Mouse (Mus musculus) brain, embryonic 18.5 days (tissue): ENCODE results near the gene Per2.

Experiments used
- DNase-seq: peaks from one replicate; pipeline ENCODE4 v3.0.0-alpha.2; 2012; ENCODE audit warnings: low read depth, low spot score

Per2 gene

DNA sequence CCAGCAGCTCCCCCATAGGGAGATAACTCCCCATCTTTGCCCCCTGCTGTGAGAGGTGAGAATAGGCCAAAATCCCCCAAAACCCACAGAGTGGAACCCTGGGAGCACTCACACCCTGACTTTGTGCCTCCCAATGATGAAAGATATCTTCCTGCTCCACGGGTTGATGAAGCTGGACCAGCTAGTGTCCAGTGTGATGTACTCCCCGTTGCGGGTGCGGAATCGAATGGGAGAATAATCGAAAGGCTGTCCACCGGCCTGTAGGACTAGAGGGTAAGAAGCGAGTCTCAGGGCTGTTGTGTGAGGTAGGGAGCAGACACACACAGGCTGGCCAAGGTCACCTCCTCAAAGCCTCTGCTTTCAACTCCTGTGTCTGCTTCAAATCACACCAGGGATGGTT lies 24.2 kb downstream of the Per2 start:
- no peak for DNase-seq

DNA sequence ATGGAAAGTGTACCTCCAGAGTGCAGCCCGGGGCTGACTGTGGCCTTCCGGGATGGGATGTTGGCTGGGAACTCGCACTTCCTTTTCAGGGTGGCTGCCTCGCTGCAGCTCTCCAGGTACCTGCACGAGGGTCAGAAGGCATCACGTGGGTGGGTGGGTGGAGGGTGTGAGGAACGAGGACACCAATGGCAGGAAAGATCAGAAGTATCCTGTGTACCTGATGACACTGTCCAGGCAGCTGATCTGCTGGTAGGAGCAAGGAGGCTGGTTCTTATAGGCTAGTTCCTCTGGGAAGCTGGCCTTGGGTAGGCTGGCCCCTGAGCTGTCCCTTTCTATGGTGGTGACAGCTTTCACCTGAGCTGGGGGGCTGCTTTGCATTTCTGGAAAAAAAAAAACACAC lies 28.4 kb downstream of the Per2 start:
- no peak for DNase-seq

DNA sequence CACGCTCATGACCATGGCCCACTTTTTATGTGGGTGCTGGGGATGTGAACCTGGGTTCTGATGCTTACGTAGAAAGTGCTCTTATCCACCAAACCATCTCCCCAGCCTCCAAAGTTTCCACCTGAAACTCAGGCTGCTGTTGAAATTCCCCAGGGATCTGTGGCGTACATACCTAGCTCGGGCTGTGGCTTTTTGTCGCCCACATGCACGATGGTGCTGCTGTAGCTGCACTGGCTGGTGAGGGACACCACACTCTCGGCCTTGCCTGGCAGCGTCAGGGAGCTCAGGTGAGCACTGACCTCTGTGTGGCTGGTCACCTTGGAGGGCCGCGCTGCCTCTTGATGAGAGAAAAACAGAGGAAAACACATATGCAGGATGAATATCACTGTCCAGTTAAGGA lies 29.9 kb downstream of the Per2 start:
- no peak for DNase-seq

DNA sequence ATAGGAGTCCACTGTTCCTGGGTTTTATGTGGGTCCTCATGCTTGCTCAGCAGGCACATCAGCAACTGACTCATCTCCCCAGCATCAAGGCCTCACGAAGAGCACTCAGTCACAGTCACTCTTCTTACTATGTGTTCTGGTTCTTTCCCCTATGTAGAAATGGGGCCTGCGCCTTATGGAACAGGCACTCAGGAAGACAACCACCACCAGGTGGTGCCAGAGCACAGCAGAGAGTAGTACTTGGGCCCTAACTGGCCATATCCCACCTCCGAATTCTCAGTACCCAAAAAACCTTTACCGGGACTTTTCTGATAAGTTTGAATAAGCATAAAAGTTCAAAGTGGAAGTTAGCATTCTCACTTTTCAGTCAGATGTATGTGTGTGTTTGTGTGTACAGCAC lies 30.5 kb downstream of the Per2 start:
- DNase-seq: peak; percentile 40

DNA sequence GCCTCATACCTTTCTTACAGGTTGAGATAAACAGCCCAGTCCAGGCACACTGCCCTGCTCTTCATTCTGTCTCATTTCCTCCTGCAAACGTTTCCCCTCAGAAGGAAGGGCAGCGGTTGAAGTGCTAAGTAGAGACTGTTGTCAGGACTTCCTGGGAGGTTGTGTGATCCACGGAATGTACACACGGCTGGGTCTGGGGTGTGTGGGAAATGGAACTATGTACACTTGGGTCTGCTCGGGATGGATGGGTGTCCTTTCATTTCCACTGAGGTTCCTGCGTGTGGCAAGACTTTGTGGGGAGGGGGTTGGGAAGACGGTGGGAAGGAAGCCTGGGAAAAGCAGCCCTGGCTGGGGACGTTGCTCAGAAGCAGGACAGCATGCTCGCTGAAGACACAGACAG lies 32.7 kb downstream of the Per2 start:
- no peak for DNase-seq

DNA sequence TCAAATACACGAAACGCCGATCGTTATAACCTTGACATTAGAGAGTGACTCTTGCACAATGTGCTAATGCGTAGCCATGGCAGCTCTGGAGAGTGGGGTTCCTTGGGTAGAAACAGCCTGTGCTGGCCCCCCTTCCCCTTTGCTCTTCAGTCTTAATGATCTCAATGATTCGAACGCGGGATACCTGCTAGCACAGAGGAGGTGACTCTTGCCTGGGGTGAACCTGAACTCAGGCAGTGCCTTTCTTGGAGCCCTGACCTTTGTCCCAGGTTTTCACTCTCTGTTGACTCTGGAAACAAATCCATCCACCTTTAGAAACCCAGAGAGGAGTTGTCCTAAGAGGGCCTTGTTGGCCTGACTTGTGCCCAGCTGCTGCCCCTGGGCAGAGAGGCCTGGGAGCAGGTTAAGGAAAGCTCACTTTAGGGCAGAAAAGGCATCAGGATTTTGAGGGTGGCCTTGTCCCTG lies 38.5 kb downstream of the Per2 start:
- DNase-seq: no peak

DNA sequence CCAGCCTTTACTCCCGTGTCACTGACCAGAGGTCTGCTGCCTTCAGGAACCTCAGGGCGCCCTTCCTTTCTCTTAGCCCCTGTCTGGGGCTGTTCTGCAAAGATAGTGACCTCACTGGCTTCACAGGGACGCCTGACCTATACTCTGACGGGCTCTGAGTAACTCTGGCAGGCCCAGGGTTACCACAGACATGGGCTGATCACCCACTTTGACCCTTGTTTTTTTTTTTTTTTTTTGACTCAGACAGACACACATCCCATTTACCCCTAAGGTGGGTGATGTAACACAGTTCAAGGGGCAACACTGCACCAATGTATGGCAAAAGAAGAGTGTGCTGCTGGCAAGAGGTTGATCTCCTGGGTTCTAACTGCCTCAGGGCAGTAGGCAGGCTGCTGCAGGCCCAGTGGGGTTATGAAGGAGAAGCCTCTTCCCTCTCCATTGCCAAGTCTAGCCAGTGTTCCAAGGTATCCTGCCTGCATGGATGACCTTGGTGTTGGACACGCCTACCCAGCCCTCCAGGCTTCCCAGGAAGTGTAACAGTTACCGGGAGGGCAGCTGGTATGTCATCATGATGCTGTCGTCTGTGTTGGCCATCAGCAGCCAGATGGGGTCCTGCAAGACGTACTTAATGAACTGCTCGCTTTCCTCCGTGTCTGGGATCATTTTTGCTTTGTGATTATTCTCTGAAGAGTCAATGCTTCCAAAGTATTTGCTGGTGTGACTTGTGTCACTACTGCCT lies 39.1 kb downstream of the Per2 start:
- no peak for DNase-seq

DNA sequence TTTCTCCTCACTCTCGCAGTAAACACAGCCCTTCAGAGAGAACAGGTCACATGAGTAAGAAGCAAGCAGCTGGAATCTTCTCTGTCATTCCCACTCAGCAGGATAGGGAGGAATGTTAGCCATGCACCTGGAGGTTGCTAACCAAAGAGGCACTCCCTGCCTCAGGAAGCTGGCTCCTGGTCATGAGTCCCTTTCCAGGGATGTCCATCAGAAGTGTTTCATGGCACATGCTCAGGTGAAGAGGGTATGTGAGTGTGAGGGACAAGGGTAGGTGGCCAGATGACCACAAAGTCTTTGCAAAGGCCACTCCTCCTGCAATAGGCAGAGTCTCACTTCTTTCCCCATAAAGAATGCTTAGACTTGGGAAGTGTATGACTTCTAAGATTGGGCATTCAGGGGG lies 41.1 kb downstream of the Per2 start:
- DNase-seq: no peak

DNA sequence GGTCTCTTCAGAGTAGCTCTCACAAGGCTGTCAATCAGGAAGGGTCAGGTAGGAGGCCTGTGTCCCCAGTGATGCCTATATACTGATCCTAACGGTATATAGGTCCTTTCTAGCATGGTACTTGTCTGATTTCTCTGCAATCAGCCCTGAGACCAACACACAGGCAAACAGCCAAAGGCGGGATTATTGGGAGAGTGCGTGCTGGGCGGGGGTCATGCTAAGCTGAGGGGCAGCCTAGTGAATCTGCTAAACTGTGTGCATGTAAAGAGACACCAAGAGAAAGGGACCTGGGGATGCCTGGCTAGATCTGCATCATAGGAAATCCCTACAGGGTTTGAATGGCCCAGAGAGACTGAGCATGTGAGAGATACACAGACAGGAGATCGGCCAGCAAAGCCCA lies 43.8 kb downstream of the Per2 start:
- no peak for DNase-seq

DNA sequence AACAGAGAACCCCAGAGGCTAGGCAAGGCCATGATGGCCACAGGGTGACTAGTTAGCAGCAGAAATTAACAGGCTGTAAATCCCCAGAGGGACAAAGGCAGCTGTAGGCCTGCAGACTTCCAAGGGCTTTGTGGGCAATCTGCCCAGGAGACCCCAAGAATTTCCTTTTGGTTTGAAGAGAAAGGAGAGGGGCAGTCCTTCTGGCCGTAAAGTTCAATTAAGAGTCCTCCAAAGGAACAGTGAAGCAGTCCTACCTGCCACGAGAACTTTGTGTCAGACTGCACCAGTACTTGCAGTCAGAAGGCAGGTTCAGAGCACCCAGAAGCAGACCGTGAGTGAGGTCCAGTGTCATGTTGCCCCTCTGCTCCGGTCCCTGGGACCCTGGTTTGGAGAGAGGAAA lies 44.2 kb downstream of the Per2 start:
- DNase-seq: peak; percentile 20

DNA sequence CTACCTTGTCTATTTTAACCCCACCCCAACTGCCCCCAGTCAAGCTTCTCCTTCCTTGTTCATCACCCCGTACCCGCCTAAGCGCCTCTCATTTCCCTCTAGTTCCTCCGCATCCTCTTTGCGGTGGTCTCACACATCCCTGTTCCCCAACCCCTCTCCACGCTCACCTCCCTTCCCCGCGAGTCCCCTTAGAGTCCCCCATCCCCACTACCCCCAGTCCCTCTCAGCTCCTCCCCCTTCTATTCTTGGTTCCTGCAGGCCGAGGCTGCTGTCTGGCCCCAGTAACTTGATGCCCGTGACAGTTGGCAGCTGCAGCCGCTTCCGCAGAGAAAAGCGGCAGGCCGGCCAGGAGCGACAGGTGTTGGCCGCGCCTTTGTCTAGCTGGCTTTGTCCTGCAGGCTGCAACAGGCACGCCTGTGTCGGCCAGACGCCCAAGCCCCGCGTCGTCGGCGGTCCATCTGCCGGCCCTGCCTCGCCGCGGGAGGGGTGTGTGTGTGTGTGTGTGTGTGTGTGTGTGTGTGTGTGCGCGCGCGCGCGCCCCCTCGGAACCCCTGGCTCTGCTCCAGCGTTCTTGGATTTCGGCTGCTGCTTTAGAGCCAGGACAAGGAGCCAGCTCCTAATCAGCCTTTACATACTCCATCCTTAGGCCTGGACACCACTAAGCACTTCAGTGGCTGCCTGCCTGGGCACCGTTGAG lies 45.1 kb downstream of the Per2 start, which contains the start of gene Hes6:
TSS of gene Hes6 (minus strand) at position 141 of the 697 bp plus-strand sequence.
- DNase-seq: peak; percentile 52

DNA sequence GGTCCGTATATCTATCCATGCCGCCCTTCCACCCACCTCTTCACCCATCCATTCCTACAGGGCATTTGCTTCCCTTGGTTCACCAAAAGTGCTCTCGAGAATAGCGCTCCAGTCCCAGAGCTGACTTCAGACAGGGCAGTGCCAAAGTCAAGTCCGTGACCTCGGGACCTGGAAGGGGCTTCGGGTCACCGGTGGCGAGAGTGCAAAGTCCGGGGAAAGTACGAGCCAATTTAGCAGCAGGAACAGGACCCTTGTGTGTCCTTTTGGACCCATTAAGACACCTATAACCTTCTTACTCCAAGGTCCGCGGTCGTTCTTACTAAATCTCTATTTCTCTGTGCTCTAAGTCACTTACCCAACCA lies 45.6 kb downstream of the Per2 start:
- no peak for DNase-seq

DNA sequence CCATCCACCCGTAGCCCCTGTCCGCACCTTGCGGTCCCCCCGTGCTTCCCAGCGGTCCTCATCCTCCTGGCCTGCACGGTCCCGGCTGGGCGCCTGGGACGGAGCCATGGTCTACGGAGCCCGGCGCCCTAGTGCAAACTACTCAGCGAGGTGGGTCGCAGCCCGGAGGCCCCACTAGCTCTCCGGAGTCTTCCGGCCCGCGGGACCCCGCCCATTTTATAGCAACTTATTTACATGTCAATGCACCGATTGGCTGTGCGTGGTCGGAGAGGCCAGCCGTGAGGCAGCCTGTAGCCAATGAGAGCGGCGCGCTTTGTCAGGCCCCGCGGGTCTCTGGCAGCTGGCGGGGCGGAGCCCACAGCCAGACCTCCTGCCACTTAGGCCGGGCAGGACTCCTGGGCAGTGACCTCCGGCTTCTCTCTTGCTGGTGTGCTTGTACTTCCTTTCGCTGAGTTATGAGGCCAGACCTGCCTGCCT lies 46.1 kb downstream of the Per2 start:
- peak; percentile 93 for DNase-seq

DNA sequence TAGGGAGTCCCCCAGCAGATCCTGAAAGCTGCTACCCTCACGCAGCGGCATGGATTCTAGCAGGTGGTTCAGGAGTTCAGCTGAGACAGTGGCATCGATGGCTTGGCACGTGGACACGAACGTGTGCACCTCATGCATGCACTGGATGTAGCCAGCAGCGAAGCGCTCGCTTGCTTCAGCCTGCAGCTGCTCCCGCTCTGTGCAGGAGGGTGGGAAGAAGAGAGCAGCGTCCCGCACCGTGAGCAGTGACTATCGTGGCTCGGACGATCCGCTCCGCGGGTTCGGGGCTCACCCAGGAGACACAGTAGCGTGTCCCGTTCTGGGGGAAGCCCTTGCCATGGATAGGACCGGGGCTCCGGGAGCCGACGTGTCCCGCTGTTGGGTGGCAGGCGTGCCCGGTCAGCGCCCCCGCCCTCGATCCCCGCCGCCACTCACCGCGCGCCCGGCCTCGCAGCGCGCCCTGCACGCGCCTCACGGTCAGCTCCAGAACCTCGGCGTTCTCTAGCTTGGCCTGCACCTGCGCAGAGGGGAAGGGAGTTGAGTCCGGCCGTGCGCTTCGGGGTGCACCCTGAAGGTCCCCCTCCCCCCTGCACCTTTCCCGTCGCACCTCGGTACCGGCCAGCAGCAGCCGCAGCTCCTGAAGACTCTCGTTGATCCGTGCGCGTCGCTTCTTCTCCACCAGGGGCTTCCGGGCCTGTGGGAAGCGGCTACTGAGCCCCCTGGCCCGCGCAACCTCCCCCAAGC lies 46.7 kb downstream of the Per2 start:
- DNase-seq: peak; percentile 12

DNA sequence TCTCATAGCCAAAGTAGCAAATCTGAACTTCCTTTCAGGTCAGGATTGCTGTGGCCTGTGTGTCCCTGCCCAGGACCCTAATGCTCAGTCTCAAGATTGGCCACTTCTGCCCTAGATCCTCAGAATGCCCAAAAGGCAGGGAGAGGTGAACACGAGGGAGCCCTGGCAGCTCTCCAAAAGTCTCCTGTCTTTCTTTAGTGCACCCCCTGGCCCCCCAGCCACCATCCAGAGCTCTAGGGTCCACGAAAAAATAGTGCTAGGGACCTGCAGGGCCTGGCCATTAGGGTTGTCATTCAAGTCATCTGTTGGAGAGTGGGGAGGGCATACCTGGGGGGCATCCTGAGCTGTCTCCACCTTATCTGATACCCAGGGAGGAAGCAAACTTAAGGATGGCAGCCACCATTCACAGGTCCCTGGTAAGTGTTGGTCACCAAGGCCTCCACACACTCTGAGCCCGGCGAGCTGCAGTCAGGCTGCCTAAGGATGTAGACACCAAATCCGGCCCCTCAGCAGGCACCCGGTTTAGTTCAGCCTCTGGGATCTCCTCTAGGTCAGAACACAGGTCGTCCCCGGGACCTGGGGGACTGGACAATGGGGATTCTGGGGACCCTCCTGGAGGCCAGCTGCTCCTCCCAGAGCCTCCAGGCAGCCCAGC lies 47.4 kb downstream of the Per2 start:
- DNase-seq: no peak

DNA sequence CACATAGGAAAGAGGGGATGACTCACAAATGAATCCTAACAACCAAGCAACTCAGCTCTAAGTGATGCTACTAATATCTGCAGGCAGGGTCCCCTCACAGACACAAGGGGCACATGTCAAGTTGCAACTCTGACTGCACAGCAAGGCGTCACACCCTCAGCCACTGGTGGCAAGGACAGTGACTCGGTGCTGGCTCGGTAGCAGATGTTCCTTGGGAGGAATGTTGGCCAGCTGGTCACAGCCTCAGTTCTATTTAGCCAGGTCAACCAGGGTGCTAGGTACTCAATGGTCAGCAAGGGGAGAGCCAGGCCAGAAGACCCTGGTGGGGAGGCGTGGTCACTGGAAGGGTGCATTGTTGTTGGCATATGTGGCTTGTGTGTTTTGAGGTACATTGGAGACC lies 51.3 kb downstream of the Per2 start:
- DNase-seq: no peak

DNA sequence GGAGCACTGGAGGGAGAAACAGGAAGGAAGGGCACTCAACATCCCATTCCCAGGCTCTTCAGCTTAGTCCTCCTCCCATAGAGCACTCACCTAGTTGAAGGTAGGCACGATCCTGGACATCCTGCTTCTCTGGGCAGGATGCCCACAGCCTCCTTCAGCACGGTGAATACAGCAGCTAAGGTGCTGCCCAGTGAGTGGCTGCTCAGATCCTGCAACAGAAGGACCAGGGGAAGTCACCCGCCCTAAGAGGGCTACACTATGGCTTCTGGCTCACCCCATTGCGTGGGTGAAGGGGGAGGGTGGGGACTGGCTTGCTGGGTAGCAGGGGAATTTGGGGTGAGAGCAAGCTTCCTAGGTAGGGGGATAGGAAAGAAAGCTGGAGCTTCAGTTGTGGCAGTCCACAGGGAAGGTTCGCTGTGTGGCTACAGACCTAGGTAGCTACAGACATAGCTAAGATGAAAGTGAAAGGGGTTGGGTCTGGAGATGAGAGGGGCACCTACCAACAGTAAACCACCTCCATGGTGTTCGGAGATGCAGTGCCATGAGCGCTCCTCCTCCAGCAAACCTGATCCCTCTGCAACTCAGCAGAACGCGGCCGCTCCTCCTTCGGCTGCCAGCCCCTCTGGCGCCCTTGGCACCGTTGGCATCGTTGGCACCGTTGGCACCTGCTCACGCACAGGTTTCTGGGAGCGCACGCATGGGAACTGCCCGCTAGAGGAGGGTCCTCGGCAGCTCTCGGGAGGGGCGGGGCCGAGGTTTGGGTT lies 53.5 kb downstream of the Per2 start:
- no peak for DNase-seq

DNA sequence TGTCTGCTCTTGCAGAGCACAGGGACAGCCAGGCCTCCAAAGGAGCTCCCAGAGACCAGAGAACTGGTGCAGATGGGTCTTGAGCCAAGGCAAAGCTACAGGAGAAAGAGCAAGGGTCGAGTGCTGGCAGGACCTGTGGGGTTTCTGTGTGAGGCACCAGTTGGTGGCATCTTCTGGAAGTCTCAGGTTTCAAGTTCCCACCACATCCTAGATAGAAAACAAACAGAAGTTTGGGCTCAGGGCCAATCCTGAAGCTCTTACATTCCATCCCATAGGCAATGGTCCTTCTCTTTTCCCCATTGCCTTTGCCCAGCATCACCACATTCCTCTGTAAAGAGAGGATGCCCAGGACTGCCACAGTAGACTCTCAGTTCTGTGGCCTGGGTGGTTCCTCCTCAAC lies 54.1 kb downstream of the Per2 start:
- no peak for DNase-seq

DNA sequence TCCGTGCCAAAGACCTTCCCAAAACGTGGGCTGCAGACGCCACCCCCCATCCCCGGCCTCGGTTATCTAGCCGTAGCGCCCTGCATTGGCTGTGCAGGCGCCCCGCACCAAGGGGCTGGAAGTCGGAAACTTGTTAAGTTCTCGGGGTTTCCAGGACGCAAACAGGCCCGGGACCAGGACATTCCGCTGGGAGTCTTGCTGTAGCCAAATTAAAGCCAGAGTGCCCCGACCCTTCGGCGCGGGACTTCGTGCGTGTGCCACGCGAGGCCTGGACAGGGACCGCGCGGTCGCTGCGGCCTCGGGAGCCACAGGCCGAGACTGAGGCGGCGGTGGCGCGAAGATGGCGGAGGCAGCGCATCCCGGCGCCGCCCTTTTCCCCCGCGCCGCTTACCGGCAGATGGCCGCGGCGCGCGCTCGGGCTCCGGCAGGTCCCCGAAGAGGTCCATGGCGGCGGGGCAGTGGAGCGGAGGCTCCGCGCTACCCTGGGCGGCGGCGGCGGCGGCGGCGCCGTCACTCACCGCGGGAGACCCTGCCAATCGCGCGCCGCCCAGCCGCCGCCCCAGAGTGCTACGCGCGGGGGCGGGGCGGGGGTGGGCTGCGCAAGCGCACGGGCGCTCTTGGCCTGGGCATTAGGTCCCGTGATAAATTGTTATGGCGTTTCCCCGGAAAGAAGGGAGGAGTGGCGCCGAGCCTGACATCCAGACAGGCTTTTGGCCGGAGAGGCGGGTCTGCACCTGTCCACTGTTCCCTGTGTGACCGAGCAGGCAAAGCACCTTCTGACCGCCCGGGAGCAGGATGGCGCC lies 60.7 kb downstream of the Per2 start, which contains the start of gene Ilkap:
TSS of gene Ilkap (minus strand) at position 556 of the 803 bp plus-strand sequence.
- peak; percentile 64 for DNase-seq

DNA sequence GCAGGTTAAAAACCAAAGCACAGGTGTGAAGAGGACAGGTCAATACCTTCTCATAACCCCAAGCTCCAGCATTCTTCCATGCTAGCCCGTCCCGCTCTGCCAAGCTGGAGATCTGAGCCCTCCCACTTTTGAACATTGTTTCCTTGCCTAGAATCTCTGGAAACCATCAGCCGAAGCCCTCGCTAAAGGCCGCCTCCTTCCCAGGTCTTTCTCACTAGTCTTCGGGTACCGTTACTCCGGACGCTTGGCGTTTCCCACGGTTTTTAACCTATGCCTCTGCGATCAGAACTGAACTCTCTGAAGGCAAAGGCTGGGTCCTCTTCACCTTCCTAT lies 61.2 kb downstream of the Per2 start:
- DNase-seq: no peak
